Mouse (Mus musculus): ENCODE results near the gene Gpr85. TPM values are rescaled to one million over a fixed set of nuclear protein-coding genes. Genes with fewer than 3 reads are reported as not detected.
A peak's percentile ranks its signal among the peaks of the same experiment; 100 is the strongest.
"Not testable (repeated sequence)": the region's sequence is repeated elsewhere in the genome, so short reads cannot be mapped to it uniquely, and the experiment has no call there.

Gpr85 gene
- polyA plus RNA-seq, 1 experiment from 2014 or later = 6.2 TPM

DNA sequence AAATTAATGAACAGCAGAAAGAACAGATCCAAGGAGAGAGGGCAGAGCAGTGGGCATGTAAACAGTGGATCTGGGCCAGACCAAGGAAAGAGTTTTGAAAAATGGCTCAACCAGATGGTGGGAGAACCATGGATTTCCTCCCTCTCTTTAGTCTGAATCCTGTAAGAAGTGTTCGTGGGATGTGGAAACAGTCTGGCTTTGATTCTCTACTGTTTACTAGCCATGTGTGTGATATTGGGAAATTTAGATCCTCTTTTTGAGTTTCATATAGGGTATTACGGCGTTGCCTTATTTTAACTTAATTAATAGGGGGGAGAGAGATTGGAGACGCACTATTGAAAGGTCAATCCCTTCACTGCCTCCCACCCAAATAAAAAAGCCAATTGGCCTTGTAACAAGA lies 13.5 kb upstream of the Gpr85 start:
- WGBS = 58% methylated on average over 4 of the region's 4 CpGs
- Histone ChIP-seq H3K27me3 (no peaks in the 10 kb centered on the region), H3K4me3 (no peak overlapping the region), H3K4me2 (no peak overlapping the region), H3K27ac (no peak overlapping the region), H3K36me3 (no peaks in the 10 kb centered on the region), H3K9ac (no peak overlapping the region), H3K9me3 (no peaks in the 10 kb centered on the region), H3K4me1 (no peaks in the 10 kb centered on the region)
- ATAC-seq (ENCODE audit: insufficient number of reproducible peaks, low FRiP score, low TSS enrichment, low read depth) = no peak

DNA sequence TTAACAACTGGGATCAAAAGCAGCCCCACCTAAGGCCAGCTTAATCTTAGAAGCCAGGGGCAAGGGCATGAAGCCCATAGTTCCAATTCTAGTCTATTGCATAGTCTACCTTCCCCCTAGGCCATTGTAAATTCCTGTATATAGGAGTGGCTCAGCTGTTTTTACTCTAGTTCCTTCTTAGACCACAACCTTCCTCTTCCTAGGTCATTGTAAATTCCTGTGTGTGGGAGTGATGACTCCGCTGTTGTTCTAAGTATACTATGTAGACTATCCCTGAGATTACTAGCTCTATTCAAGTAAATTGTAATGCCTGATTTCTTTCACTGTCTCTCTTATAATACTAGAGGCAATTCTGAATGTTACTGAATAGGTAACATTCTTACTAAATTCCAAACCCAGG lies 6.3 kb upstream of the Gpr85 start:
- not testable (repeated sequence) for H3K4me2 ChIP-seq; H3K9me3 ChIP-seq; H3K36me3 ChIP-seq; H3K4me1 ChIP-seq; ATAC-seq (ENCODE audit: insufficient number of reproducible peaks, low FRiP score, low TSS enrichment, low read depth); H3K27me3 ChIP-seq; H3K4me3 ChIP-seq; H3K27ac ChIP-seq; H3K9ac ChIP-seq
- 78% methylated on average over 1 of the region's 1 CpGs for WGBS

DNA sequence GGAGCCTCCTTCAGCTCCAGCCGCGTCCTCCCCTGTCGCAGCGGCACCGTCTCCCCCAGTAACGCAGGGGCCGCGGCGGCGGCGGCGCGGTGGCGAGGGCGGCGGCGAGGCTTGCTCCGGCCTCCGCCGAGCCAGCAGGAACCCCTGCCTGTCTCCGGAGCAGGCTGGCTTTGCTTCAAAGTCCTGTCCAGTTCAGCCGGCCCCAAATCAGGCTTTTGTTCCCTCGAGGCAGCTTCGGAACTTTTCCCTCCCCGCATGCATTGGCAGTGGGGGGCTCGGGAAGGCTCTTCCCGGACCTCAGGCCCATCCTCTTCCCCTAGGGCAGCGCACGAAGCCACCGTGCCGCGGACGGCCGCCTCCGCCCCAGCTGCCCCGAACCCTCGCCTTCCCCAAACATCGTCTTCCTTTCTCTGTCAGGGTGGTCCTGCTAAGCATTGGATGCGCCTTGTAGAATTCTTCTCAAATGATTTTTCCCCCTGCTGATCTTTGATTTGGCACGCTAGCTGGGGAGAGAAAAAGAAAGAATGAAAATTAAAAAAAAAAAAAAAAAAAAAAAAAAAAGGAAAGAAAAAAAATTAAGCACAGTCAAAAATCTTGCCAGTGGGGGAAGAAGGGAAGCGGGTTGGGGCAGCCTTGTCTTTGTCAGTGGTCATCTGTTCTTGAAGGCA lies 931 bp downstream of the Gpr85 start:
- H3K9ac ChIP-seq = peak overlapping the region; percentile 76
- H3K27ac ChIP-seq = peak overlapping the region; percentile 84
- peak; percentile 65 for ATAC-seq (ENCODE audit: insufficient number of reproducible peaks, low FRiP score, low TSS enrichment, low read depth)
- peak overlapping the region; percentile 65 for H3K4me3 ChIP-seq
- H3K27me3 ChIP-seq = no peaks in the 10 kb centered on the region
- WGBS = under 1% methylated on average over 41 of the region's 41 CpGs
- no peaks in the 10 kb centered on the region for H3K36me3 ChIP-seq
- peak overlapping the region; percentile 87 for H3K4me2 ChIP-seq
- H3K9me3 ChIP-seq = no peaks in the 10 kb centered on the region
- H3K4me1 ChIP-seq = peaks cover 12% of the 10 kb centered on the region; the same call in 1 of the 2 replicates

DNA sequence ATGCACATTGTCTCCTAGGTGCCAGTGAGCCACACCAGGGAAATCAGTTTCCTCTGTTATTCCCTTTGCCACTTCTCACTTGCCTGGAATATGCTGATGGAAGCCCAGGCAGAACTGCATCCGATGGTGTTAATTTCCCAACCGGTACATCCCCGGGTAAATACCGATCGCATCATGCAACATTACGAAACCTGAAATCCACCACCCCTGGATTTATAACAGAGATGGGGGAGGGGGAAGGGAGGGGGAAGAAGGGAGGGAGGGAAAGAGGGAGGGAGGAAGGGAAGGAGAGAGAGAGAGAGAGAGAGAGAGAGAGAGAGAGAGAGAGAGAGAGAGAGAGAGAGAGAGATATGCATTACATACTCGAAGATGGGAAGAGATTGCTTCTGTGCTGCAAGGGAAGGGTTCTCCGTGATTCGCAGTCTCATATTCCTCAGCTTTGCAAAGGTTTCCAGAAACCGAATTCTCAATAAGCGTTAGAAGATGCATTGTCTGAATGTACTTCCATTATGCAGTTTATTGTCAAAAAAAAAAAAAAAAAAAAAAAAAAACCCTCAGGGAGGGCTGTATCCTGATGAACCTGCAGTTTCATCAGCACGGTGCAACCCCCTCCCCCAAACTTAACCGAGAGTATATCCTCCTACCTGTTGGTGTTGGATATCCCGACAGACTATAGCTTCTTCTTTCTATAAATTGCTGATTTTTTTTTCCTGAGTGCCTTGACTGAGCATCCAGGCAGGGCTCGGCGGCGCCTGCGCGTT lies 1.6 kb downstream of the Gpr85 start:
- no peak overlapping the region for H3K27ac ChIP-seq
- peak overlapping the region; percentile 65 for H3K4me3 ChIP-seq
- peak overlapping the region; percentile 76; the same call in 1 of the 2 replicates for H3K9ac ChIP-seq
- no peaks in the 10 kb centered on the region for H3K27me3 ChIP-seq
- H3K36me3 ChIP-seq = no peaks in the 10 kb centered on the region
- peaks cover 12% of the 10 kb centered on the region; the same call in 1 of the 2 replicates for H3K4me1 ChIP-seq
- 1% methylated on average over 19 of the region's 19 CpGs for WGBS
- peak overlapping the region; percentile 87 for H3K4me2 ChIP-seq
- no peaks in the 10 kb centered on the region for H3K9me3 ChIP-seq
- no peak for ATAC-seq (ENCODE audit: insufficient number of reproducible peaks, low FRiP score, low TSS enrichment, low read depth)

DNA sequence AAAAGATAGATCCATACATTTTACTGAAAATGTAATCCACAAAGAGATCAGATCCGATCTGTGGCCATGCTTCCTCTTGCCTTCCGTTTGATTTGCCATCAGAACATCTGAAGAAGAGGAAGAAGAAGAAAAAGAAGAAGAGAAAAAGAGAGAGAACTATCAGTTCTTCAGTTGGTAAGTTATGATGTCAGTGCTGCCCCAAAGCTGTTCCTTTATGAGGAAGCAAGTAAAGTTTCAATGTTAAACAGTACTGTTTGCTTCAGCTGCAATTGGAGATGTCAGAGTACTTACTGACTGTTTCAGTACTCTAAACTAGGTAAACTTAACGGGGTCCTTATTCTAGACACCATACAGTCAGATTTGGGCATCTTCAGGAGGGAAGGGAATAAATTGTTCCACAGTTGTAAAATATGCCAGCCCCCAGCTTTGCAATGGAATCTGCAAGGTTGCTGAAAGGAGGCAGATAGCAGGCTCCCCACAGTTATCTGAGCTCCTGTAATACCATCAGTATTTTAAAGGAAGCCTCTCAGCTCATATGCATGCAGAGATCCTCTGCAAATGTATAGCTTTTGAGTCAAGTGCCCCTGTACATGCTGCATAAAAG lies 2.7 kb downstream of the Gpr85 start:
- Histone ChIP-seq H3K4me2 (no peak overlapping the region), H3K9me3 (no peaks in the 10 kb centered on the region), H3K4me3 (no peak overlapping the region), H3K27me3 (no peaks in the 10 kb centered on the region), H3K36me3 (no peaks in the 10 kb centered on the region), H3K9ac (no peak overlapping the region), H3K27ac (no peak overlapping the region), H3K4me1 (peaks cover 12% of the 10 kb centered on the region; the same call in 1 of the 2 replicates)
- 69% methylated on average over 3 of the region's 3 CpGs for WGBS
- ATAC-seq (ENCODE audit: insufficient number of reproducible peaks, low FRiP score, low TSS enrichment, low read depth) = no peak

DNA sequence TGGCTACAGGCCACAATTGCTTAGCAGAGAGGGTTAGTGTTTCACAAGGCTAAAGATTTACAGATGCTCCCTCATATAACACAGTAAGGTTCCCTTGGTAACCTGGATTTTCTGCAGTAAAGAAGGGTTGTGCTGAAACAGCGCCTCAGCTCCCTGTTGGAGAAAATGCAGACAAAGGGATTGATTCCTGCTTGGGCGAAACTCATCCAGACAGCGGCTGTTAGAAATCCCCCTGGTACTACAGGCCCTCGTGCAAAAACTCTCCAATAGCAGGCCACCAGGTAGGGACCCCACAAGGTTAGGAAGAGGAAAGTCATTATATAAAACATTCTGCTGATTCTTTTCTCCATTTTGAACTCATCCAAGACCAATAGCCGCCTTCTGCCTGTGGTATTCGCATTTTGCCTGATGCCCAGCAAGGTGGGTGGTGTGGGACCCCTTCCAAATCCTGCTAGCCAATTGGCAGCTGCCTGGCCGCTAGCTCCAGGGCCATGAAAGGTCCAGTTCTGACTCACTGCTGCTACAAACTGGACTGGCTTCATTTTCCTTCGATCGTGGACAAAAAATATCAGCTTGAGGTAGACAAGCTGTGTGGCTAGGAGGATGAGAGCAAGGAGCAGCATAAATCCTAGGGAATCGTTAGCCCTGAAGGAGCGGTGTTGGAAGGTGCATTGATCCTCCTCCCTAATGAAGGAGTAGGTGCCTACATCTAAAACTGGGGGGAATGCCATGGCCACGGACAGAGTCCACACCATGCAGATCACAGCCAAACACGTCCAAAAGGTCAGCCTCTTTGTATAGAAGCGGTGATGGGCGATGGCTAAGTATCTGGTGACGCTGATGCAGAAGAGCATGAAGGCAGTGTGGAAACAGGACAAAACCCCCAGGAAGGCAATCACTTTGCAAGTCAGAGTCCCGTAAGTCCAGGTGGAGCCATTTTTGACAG lies 3.7 kb downstream of the Gpr85 start:
- no peaks in the 10 kb centered on the region for H3K9me3 ChIP-seq
- WGBS = 63% methylated on average over 17 of the region's 17 CpGs
- ATAC-seq (ENCODE audit: insufficient number of reproducible peaks, low FRiP score, low TSS enrichment, low read depth) = no peak
- H3K9ac ChIP-seq = no peak overlapping the region
- H3K27ac ChIP-seq = no peak overlapping the region; the same call in 1 of the 2 replicates
- H3K4me1 ChIP-seq = peaks cover 12% of the 10 kb centered on the region; the same call in 1 of the 2 replicates
- H3K4me2 ChIP-seq = no peak overlapping the region
- no peaks in the 10 kb centered on the region for H3K27me3 ChIP-seq
- H3K4me3 ChIP-seq = no peak overlapping the region
- no peaks in the 10 kb centered on the region for H3K36me3 ChIP-seq

DNA sequence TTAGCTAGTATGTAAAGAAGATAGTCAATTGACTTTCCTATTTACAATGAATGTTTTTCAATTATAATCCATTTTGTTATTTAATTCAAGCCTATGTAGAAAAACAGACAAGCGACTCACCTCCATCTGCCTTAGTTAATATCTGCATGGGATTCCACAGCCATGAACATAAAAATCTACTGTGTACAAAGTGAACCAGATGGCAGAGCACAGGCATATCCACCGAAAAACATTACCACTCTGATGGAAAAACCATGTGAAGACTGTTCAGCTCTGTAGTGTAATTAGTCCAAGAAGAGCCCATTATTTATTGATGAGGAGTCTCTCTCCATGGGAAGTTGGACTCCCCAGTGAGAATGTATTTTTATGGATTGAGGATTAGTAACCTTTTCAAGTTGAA lies 7.0 kb downstream of the Gpr85 start:
- no peak for ATAC-seq (ENCODE audit: insufficient number of reproducible peaks, low FRiP score, low TSS enrichment, low read depth)
- 56% methylated on average over 2 of the region's 2 CpGs for WGBS
- Histone ChIP-seq H3K27me3 (no peaks in the 10 kb centered on the region), H3K4me2 (no peak overlapping the region), H3K36me3 (no peaks in the 10 kb centered on the region), H3K9ac (no peak overlapping the region), H3K4me3 (no peak overlapping the region), H3K4me1 (peaks cover 11% of the 10 kb centered on the region; the same call in 1 of the 2 replicates), H3K9me3 (no peaks in the 10 kb centered on the region), H3K27ac (no peak overlapping the region)

DNA sequence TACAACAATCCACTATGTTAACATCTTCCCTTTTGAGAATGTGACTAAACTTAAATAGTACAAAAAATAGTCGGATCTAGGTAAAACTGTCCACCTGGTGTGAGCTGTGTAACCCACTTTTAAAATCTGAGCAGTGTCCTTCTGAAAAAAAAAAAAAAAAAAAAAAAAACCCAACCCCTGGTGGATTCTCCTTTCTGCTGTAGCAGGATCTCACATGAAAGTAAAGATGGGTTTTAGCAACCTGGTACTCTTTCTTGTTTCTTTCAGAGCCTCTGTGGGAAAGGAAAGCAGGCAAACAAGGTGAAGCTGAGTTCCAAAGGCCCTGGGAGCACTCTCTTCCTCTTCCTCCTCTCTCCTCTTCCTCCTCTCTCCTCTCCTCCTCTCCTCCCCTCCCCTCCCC lies 10.9 kb downstream of the Gpr85 start:
- no peak for ATAC-seq (ENCODE audit: insufficient number of reproducible peaks, low FRiP score, low TSS enrichment, low read depth)
- Histone ChIP-seq H3K27me3 (no peaks in the 10 kb centered on the region), H3K36me3 (no peaks in the 10 kb centered on the region), H3K27ac (no peak overlapping the region), H3K4me1 (no peaks in the 10 kb centered on the region), H3K9ac (no peak overlapping the region), H3K4me3 (no peak overlapping the region), H3K4me2 (no peak overlapping the region), H3K9me3 (no peaks in the 10 kb centered on the region)
- 65% methylated on average over 1 of the region's 1 CpGs for WGBS

DNA sequence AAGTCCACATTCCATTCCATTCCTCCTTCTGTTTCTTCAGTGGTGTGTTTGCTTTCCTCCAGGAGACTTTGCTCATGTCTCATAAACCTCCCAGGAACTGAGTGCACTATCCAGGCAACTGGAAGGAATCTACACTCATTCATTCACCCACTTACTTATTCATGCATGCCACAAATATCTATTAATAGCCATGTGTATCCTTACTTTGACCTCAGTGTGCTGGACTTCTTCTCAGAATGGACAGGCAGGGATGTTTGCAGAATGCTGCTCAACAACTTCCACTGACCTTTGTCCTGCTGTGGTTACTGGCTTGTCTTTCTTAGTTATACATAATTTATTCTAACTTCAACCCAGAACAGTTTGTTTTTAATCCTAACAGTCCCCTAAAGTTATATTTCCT lies 23.1 kb downstream of the Gpr85 start:
- no peak for ATAC-seq (ENCODE audit: insufficient number of reproducible peaks, low FRiP score, low TSS enrichment, low read depth)
- H3K27me3 ChIP-seq = no peaks in the 10 kb centered on the region

DNA sequence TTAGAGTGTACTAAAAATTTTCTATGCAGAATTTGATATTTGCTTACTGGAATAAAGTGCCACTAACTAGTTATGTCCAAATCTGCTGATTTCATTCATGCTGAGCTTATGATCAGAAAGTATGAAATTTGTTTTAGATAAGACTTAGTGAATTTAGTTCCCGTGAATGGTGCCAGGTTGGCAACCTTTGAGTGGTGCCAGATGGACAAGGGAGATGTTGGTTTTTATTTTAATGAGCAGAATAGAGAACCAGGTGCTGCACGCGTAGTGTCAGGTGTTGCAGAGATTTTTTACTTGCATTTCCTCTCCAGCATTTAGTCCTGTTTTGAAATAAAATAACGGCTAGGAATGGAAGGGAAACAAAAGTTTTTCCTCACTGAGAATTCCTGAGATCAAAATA lies 27.6 kb downstream of the Gpr85 start:
- no peak for ATAC-seq (ENCODE audit: insufficient number of reproducible peaks, low FRiP score, low TSS enrichment, low read depth)
- Histone ChIP-seq H3K27me3 (no peaks in the 10 kb centered on the region), H3K36me3 (no peaks in the 10 kb centered on the region), H3K4me2 (no peak overlapping the region), H3K4me1 (no peaks in the 10 kb centered on the region), H3K9me3 (no peaks in the 10 kb centered on the region), H3K4me3 (no peak overlapping the region), H3K27ac (no peak overlapping the region), H3K9ac (no peak overlapping the region)
- 66% methylated on average over 4 of the region's 4 CpGs for WGBS

More for the DNA sequence above, 23.1 kb downstream of the Gpr85 start:
- no peaks in the 10 kb centered on the region for H3K4me1 ChIP-seq
- H3K4me2 ChIP-seq = no peak overlapping the region
- H3K9ac ChIP-seq = no peak overlapping the region
- no peak overlapping the region for H3K4me3 ChIP-seq
- no peak overlapping the region for H3K27ac ChIP-seq
- H3K36me3 ChIP-seq = no peaks in the 10 kb centered on the region
- H3K9me3 ChIP-seq = no peaks in the 10 kb centered on the region

DNA sequence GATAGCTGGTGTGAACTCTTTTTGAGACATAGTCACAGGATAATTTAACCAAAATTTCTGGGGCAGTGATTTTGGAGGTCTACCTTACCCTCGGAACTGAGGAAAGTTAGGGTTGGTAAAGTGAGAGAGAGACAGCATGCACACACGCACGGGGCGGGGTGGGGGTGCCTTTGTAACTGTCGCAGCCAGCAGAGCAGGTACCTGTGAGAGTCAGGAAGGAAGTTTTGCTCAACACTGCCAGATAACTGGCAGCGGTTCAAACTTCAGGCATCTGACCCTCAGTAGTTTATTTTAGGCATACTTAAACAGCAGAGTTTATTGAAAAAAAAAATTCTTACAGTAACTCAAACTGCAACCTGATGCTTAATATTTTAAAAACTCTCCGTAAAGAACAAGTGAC lies 39.7 kb downstream of the Gpr85 start:
- WGBS = 43% methylated on average over 7 of the region's 7 CpGs
- H3K36me3 ChIP-seq = no peaks in the 10 kb centered on the region
- no peak for ATAC-seq (ENCODE audit: insufficient number of reproducible peaks, low FRiP score, low TSS enrichment, low read depth)
- H3K9ac ChIP-seq = no peak overlapping the region
- H3K27me3 ChIP-seq = no peaks in the 10 kb centered on the region
- H3K9me3 ChIP-seq = no peaks in the 10 kb centered on the region
- no peak overlapping the region for H3K27ac ChIP-seq
- H3K4me1 ChIP-seq = no peaks in the 10 kb centered on the region
- no peak overlapping the region for H3K4me2 ChIP-seq
- H3K4me3 ChIP-seq = no peak overlapping the region

Data from limb, embryonic 15.5 days (tissue).